Mouse (Mus musculus) heart, postnatal 0 days (tissue): ENCODE results near the gene Tbc1d10b. TPM values are rescaled to one million over a fixed set of nuclear protein-coding genes. Genes with fewer than 3 reads are reported as not detected.

Source experiments
- ATAC-seq: fragments of 200-750 bp; cut with Nextera tagmentation; 2 replicates; pipeline ENCODE4 v1.8.0; 2017; ENCODE audit warnings: low read depth, moderate number of reproducible peaks, moderate library complexity; ENCODE audit not compliant: insufficient read depth
- DNase-seq: peaks from one replicate; pipeline ENCODE4 v3.0.0-alpha.2; 2016; ENCODE audit warnings: low spot score
- H3K27ac ChIP-seq: fragments of 300-500 bp; sonication (generic); 2 replicates; pipeline ENCODE4 v1.5.1; 2014; ENCODE audit warnings: low read depth, mild to moderate bottlenecking
- H3K27me3 ChIP-seq: fragments of 300-500 bp; sonication (generic); 2 replicates; pipeline ENCODE4 v1.6.1; 2014; ENCODE audit warnings: low read length, mixed read lengths; ENCODE audit not compliant: control insufficient read depth, insufficient read depth
- H3K36me3 ChIP-seq: fragments of 300-500 bp; sonication (generic); replicated peaks from 2 replicates; pipeline ENCODE4 v1.6.1; 2014; ENCODE audit warnings: low read length, mixed read lengths; ENCODE audit not compliant: control insufficient read depth, insufficient read depth
- H3K4me1 ChIP-seq: fragments of 300-500 bp; sonication (generic); 2 replicates; pipeline ENCODE4 v1.6.1; 2014; ENCODE audit warnings: antibody characterized with exemption; ENCODE audit not compliant: control insufficient read depth, insufficient read depth
- H3K4me2 ChIP-seq: fragments of 300-500 bp; sonication (generic); 2 replicates; pipeline ENCODE4 v1.6.1; 2014; ENCODE audit warnings: low read depth, mild to moderate bottlenecking, low read length, moderate library complexity
- H3K4me3 ChIP-seq: fragments of 300-500 bp; sonication (generic); 2 replicates; pipeline ENCODE4 v1.5.1; 2014; ENCODE audit warnings: low read depth, low read length
- H3K9ac ChIP-seq: fragments of 300-500 bp; sonication (generic); replicated peaks from 2 replicates; pipeline ENCODE4 v1.6.1; 2014; ENCODE audit warnings: low read depth, low read length, mixed read lengths
- H3K9me3 ChIP-seq: fragments of 300-500 bp; sonication (generic); replicated peaks from 2 replicates; pipeline ENCODE4 v1.6.1; 2016; ENCODE audit warnings: low read length; ENCODE audit not compliant: control insufficient read depth
- CTCF ChIP-seq: IDR thresholded peaks from 2 replicates; pipeline ENCODE4 v1.5.1; 2016; ENCODE audit warnings: antibody characterized with exemption, control low read depth, low read depth
- EP300 ChIP-seq: IDR thresholded peaks from 2 replicates; pipeline ENCODE4 v1.6.1; 2016; ENCODE audit warnings: antibody characterized with exemption, low read depth
- WGBS: fragments of 180-500 bp; shearing (Covaris S2); extraction: QIAGEN DNeasy Blood & Tissue Kit; methylation state at CpG from one replicate; pipeline ENCODE4 v1.1.7; 2014; 5-methylcytosine and 5-hydroxymethylcytosine counted together
- polyA plus RNA-seq: library from polyadenylated mRNA; unstranded; fragments of >200 nt; fragmentation: Nextera tagmentation; extraction: Ambion mirVana; gene quantifications from 2 replicates; pipeline ENCODE4 v1.2.1, GENCODE M21; 2015
- total RNA-seq: library from RNA; depleted of rRNA; stranded (reverse); fragments of >200 nt; gene quantifications from 2 replicates; pipeline ENCODE4 v1.2.3, GENCODE M21; 2014; ENCODE audit warnings: low replicate concordance

Tbc1d10b gene
- total and polyA plus RNA-seq, 2 experiments from 2014 or later = 10.8 to 45.3 TPM

DNA sequence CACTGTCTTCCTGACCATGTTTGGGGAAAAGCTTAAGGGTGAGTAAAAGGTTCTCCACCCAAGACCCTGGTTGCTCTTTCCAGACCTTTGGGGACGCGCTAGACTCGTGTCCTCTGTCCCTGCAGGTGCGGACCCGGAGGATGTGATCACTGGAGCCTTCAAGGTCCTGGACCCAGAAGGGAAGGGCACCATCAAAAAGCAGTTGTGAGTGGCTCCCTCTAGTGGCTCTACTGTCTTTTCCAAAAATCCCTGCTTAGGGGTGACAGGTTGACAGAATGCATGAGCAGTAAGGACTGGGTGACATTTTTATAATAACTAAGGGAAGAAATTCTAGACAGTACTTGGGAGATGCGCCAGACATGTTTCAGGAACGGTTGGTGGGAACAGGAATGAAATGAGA is 5.2 kb upstream of the Tbc1d10b start:
- WGBS = 43% methylated on average over 7 of the region's 7 CpGs
- ATAC-seq = no peak
- no peak overlapping the region for H3K4me3 ChIP-seq
- peaks cover 23% of the 10 kb centered on the region for H3K4me1 ChIP-seq
- H3K36me3 ChIP-seq = no peaks in the 10 kb centered on the region
- TF ChIP-seq CTCF (peak; percentile 66), EP300 (no peak)
- no peaks in the 10 kb centered on the region for H3K27me3 ChIP-seq
- H3K9ac ChIP-seq = no peak overlapping the region
- no peak overlapping the region for H3K4me2 ChIP-seq
- no peaks in the 10 kb centered on the region for H3K9me3 ChIP-seq
- no peak overlapping the region for H3K27ac ChIP-seq
- DNase-seq = no peak

DNA sequence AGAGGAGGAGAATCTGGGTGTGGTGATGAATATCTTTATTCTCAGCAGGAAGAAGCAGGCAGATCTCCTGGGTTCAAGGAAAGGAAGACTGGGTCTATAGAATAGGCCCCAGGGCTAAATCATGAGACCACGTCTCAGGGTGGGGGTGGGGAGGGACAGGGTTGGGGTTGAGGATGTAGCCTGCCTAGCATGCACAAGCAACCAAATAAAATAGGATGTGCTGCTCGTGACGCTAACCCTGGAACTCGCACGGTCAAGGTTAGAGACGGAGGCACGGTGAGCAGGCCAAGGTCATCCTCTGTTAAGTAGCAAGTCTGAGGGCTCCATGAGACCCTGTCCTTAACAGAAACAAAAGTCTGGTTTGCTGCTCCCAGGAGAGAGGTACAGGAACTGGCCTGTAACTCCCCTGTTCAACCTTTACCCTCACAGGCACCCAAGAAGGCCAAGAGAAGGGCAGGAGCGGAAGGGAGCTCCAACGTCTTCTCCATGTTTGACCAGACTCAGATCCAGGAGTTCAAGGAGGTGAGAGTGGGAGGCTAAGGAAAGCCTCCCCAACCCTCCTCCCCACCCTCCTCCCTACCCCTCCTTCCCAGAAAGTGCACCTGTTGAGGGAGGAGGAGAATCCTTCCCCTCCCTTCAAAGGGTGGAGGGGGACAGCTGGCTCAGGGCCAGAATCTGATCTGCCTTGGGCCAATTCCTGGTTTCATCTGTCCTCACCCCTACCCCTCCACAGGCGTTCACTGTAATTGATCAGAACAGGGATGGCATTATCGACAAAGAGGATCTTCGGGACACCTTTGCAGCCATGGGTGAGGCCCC is 4.4 kb upstream of the Tbc1d10b start:
- H3K9ac ChIP-seq = no peak overlapping the region
- no peak for ATAC-seq
- WGBS = 91% methylated on average over 12 of the region's 12 CpGs
- TF ChIP-seq CTCF = no peak
- no peak for TF ChIP-seq EP300
- peaks cover 18% of the 10 kb centered on the region for H3K4me1 ChIP-seq
- no peaks in the 10 kb centered on the region for H3K9me3 ChIP-seq
- no peaks in the 10 kb centered on the region for H3K36me3 ChIP-seq
- no peak overlapping the region for H3K4me2 ChIP-seq
- H3K27ac ChIP-seq = no peak overlapping the region
- H3K27me3 ChIP-seq = no peaks in the 10 kb centered on the region
- no peak overlapping the region for H3K4me3 ChIP-seq
- no peak for DNase-seq

DNA sequence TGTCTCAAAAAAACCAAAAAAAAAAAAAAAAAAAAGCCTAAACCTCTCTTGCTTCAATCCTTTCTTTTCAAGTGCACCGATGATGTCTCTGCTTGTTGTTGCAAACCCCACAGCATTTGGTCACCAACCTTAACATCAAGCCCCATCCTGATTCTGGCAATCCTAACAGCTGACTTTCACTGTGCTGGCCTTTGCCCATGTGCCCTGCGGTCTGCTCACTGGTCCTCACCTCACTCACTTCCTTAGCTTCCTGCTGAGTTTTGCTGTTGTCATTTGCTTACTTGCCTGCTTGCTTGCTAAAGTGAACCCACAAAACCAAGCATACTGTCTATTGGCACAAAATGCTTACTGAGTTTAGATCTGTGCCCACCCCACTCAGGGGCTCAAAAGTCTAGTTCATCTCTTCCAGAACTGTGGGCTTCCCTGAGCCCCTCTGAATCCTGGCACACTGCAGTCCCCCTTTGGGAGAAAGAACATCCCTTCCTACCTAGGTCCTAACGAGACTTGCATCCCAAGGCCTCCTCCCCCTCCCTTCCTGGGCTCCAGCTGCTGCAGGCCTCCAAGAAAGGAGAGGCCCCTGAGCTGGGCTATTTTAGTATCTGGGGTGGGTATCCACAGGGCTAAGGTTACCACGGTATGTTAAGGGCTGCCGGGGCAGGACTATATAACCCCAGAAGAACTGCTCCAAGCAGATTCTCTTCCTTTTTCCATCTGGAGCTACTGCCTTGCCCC is 2.9 kb upstream of the Tbc1d10b start:
- no peak for TF ChIP-seq EP300
- no peak for TF ChIP-seq CTCF
- WGBS = 53% methylated on average over 5 of the region's 5 CpGs
- H3K4me1 ChIP-seq = peaks cover 19% of the 10 kb centered on the region
- H3K4me2 ChIP-seq = no peak overlapping the region
- 0 out of 2 replicates have a peak overlapping the region, but pooled peaks have one; percentile 5 for H3K9ac ChIP-seq
- no peaks in the 10 kb centered on the region for H3K27me3 ChIP-seq
- no peaks in the 10 kb centered on the region for H3K9me3 ChIP-seq
- H3K4me3 ChIP-seq = no peak overlapping the region
- DNase-seq (no peak), ATAC-seq (no peak)
- H3K36me3 ChIP-seq = no peaks in the 10 kb centered on the region
- H3K27ac ChIP-seq = no peak overlapping the region

DNA sequence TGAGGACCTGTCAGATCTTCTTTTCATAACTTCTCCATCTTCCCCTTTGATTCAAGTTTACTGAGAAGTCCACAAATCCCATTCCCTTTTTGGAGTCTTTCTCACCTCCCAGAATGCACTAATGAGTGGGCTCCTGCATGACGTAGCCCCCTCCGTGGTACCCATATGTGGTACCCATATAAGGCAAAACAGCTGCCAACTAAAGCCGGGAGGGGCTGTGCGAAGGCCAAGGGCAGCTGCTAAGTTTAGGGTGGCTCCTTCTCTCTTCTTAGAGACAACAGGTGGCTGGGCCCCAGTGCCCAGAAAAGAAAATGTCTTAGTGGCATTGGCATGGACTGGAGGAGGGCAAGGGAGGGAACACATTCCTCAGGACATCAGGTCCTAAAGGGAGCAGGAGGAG is 2.0 kb upstream of the Tbc1d10b start:
- H3K4me2 ChIP-seq = no peak overlapping the region
- H3K9ac ChIP-seq = no peak overlapping the region
- H3K27ac ChIP-seq = 0 out of 2 replicates have a peak overlapping the region, but pooled peaks have one; percentile 8
- no peak for DNase-seq
- peaks cover 18% of the 10 kb centered on the region for H3K4me1 ChIP-seq
- 83% methylated on average over 4 of the region's 4 CpGs for WGBS
- no peaks in the 10 kb centered on the region for H3K9me3 ChIP-seq
- no peak overlapping the region for H3K4me3 ChIP-seq
- no peaks in the 10 kb centered on the region for H3K36me3 ChIP-seq
- no peak for TF ChIP-seq CTCF
- no peak for TF ChIP-seq EP300
- ATAC-seq = no peak
- H3K27me3 ChIP-seq = no peaks in the 10 kb centered on the region

DNA sequence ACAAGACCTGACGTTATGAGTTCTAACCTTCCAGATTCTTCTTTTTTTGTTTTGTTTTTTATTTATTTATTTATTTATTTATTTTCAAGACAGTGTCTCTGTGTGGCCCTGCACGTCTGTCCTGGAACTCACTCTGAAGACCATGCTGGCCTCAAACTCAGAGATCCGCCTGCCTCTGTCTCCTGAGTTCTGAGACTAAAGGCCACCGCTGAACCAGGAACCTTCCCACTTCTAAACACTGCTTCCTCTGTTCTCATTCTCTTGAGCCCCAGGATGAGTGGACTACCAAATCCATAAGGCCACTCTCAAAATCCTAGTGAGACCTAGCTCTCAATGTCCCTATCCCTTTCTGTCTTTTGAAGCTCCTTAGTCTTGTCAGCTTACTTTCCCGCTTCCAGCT is 1.6 kb upstream of the Tbc1d10b start:
- H3K9ac ChIP-seq = no peak overlapping the region
- H3K4me3 ChIP-seq = no peak overlapping the region
- no peaks in the 10 kb centered on the region for H3K9me3 ChIP-seq
- H3K36me3 ChIP-seq = no peaks in the 10 kb centered on the region
- H3K4me2 ChIP-seq = no peak overlapping the region; the same call in 1 of the 2 replicates
- peaks cover 16% of the 10 kb centered on the region for H3K4me1 ChIP-seq
- no peaks in the 10 kb centered on the region for H3K27me3 ChIP-seq
- TF ChIP-seq CTCF = no peak
- H3K27ac ChIP-seq = peak overlapping the region; percentile 88; the same call in 1 of the 2 replicates
- DNase-seq (no peak), ATAC-seq (no peak)
- WGBS = 84% methylated on average over 5 of the region's 5 CpGs
